13 mouse cellular contexts compared by ENCODE assay signal in the genomic region with DNA sequence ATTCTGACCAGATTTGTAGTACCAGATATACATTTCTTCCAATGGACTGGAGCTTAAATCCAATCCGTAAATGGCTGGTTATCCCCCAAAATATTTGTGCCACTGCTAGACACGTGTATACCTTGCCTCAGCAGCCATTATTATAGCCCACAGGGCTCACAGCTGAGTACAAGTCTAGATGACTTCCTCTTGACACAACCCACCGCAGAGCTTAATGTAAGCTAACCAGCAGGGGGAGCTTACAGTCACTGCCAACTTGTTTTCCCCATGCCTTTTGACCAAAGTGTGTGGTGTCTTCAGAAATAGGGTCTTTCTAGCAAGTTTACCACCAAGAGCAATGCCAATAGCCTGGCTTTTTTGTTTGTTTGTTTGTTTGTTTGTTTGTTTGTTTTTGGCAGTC.
DNase-seq lines count a peak whose midpoint lies in the region; ATAC-seq and TF ChIP-seq lines count a peak whose summit lies in the region.
"Had no signal": no experiment of that assay in that cellular context is flagged by ENCODE, and none has a peak within 500 bp of the region (broad histone marks: within the 10 kb centered on the region; RNA-seq: fewer than 3 reads in every experiment).

No protein-coding gene starts in this region.

- H3K4me1 ChIP-seq in hindbrain, postnatal 0 days (ENCODE audit: insufficient read depth, low read length) = no peaks in the 10 kb centered on the region
- 0 out of 2 replicates have a peak, but pooled peaks cover 4% of the 10 kb centered on the region for H3K4me1 ChIP-seq in hindbrain, embryonic 14.5 days (replicated peaks; ENCODE audit: control insufficient read depth, insufficient read depth, low read length)
- H3K4me1 ChIP-seq in midbrain, embryonic 14.5 days (ENCODE audit: control insufficient read depth, insufficient read depth, low read length) = no peaks in the 10 kb centered on the region
- peaks cover 10% of the 10 kb centered on the region for H3K4me1 ChIP-seq in midbrain, embryonic 13.5 days (replicated peaks)
- H3K4me1 ChIP-seq in limb, embryonic 14.5 days (ENCODE audit: control insufficient read depth, insufficient read depth, low read length) = no peaks in the 10 kb centered on the region
- H3K4me1 ChIP-seq: liver, embryonic 13.5 days had no signal

- no peaks in the 10 kb centered on the region for H3K27me3 ChIP-seq in hindbrain, postnatal 0 days (ENCODE audit: insufficient read depth, low read length)
- no peaks in the 10 kb centered on the region for H3K27me3 ChIP-seq in hindbrain, embryonic 14.5 days (ENCODE audit: control insufficient read depth, insufficient read depth, low read length)
- no peaks in the 10 kb centered on the region for H3K27me3 ChIP-seq in midbrain, embryonic 14.5 days (ENCODE audit: control insufficient read depth, insufficient read depth, low read length)
- H3K27me3 ChIP-seq in midbrain, embryonic 13.5 days = no peaks in the 10 kb centered on the region
- H3K27me3 ChIP-seq in limb, embryonic 14.5 days (ENCODE audit: control insufficient read depth, insufficient read depth, low read length) = no peaks in the 10 kb centered on the region
- H3K27me3 ChIP-seq: liver, embryonic 13.5 days had no signal

- no peaks in the 10 kb centered on the region for H3K9me3 ChIP-seq in hindbrain, postnatal 0 days (ENCODE audit: low read length)
- H3K9me3 ChIP-seq in hindbrain, embryonic 14.5 days (ENCODE audit: control insufficient read depth, low read length) = no peaks in the 10 kb centered on the region
- no peaks in the 10 kb centered on the region for H3K9me3 ChIP-seq in midbrain, embryonic 14.5 days (ENCODE audit: control insufficient read depth, low read length)
- H3K9me3 ChIP-seq in midbrain, embryonic 13.5 days = no peaks in the 10 kb centered on the region
- no peaks in the 10 kb centered on the region for H3K9me3 ChIP-seq in limb, embryonic 14.5 days (ENCODE audit: control insufficient read depth, low read length)
- H3K9me3 ChIP-seq: liver, embryonic 13.5 days had no signal

- no peak overlapping the region for H3K9ac ChIP-seq in hindbrain, postnatal 0 days (replicated peaks; ENCODE audit: low read length)
- H3K9ac ChIP-seq in hindbrain, embryonic 14.5 days = no peak overlapping the region
- no peak overlapping the region for H3K9ac ChIP-seq in midbrain, embryonic 14.5 days (replicated peaks; ENCODE audit: low read length)
- H3K9ac ChIP-seq in midbrain, embryonic 13.5 days (replicated peaks) = no peak overlapping the region
- H3K9ac ChIP-seq in limb, embryonic 14.5 days (ENCODE audit: low read depth, low read length, severe bottlenecking) = no peak overlapping the region
- H3K9ac ChIP-seq: liver, embryonic 13.5 days had no signal

- no peaks in the 10 kb centered on the region for H3K36me3 ChIP-seq in hindbrain, postnatal 0 days (ENCODE audit: insufficient read depth, low read length)
- no peaks in the 10 kb centered on the region for H3K36me3 ChIP-seq in hindbrain, embryonic 14.5 days (replicated peaks; ENCODE audit: control insufficient read depth, insufficient read depth)
- H3K36me3 ChIP-seq in midbrain, embryonic 14.5 days (ENCODE audit: control insufficient read depth, insufficient read depth, low read length) = no peaks in the 10 kb centered on the region
- H3K36me3 ChIP-seq in midbrain, embryonic 13.5 days = no peaks in the 10 kb centered on the region
- no peaks in the 10 kb centered on the region for H3K36me3 ChIP-seq in limb, embryonic 14.5 days (ENCODE audit: control insufficient read depth, insufficient read depth, low read length)
- H3K36me3 ChIP-seq: liver, embryonic 13.5 days had no signal

- no peak overlapping the region for H3K27ac ChIP-seq in hindbrain, postnatal 0 days
- no peak overlapping the region for H3K27ac ChIP-seq in hindbrain, embryonic 14.5 days
- H3K27ac ChIP-seq in midbrain, embryonic 14.5 days (replicated peaks; ENCODE audit: low read depth, low read length) = no peak overlapping the region
- no peak overlapping the region for H3K27ac ChIP-seq in midbrain, embryonic 13.5 days
- H3K27ac ChIP-seq in limb, embryonic 14.5 days (replicated peaks; ENCODE audit: low read depth, low read length) = no peak overlapping the region
- H3K27ac ChIP-seq: liver, embryonic 13.5 days had no signal

- no peak for ATAC-seq in hindbrain, postnatal 0 days
- no peak for ATAC-seq in hindbrain, embryonic 14.5 days (ENCODE audit: low FRiP score)
- ATAC-seq in midbrain, embryonic 14.5 days (ENCODE audit: low FRiP score, low TSS enrichment) = no peak
- no peak for ATAC-seq in midbrain, embryonic 13.5 days
- ATAC-seq in limb, embryonic 14.5 days (ENCODE audit: low FRiP score, low read depth) = no peak

- peak; percentile 68 for TF ChIP-seq CTCF in hindbrain, postnatal 0 days (IDR thresholded peaks at IDR 0.05; ENCODE audit: low read depth)

- WGBS in hindbrain, postnatal 0 days = 57% methylated on average over 3 of the region's 3 CpGs
- WGBS in hindbrain, embryonic 14.5 days = 58% methylated on average over 3 of the region's 3 CpGs
- WGBS in midbrain, embryonic 14.5 days = 57% methylated on average over 3 of the region's 3 CpGs
- WGBS in midbrain, embryonic 13.5 days = 56% methylated on average over 3 of the region's 3 CpGs
- 60% methylated on average over 3 of the region's 3 CpGs for WGBS in limb, embryonic 14.5 days

- H3K4me3 ChIP-seq in hindbrain, postnatal 0 days (ENCODE audit: low read length) = no peak overlapping the region
- H3K4me3 ChIP-seq in hindbrain, embryonic 14.5 days (replicated peaks; ENCODE audit: low read length) = no peak overlapping the region
- H3K4me3 ChIP-seq in midbrain, embryonic 14.5 days (replicated peaks; ENCODE audit: low read depth, low read length) = no peak overlapping the region
- H3K4me3 ChIP-seq in midbrain, embryonic 13.5 days (replicated peaks) = no peak overlapping the region
- H3K4me3 ChIP-seq in limb, embryonic 14.5 days (replicated peaks; ENCODE audit: low read length) = no peak overlapping the region
- H3K4me3 ChIP-seq: liver, embryonic 13.5 days; myocyte had no signal

- no peak for TF ChIP-seq POLR2A in limb, embryonic 14.5 days (IDR thresholded peaks at IDR 0.05; ENCODE audit: borderline replicate concordance, extremely low read depth, insufficient read depth, insufficient read length)

- no peak overlapping the region for H3K4me2 ChIP-seq in hindbrain, postnatal 0 days (ENCODE audit: low read depth, low read length)
- H3K4me2 ChIP-seq in hindbrain, embryonic 14.5 days (replicated peaks) = no peak overlapping the region
- no peak overlapping the region for H3K4me2 ChIP-seq in midbrain, embryonic 14.5 days (ENCODE audit: low read length)
- H3K4me2 ChIP-seq in midbrain, embryonic 13.5 days (replicated peaks) = no peak overlapping the region
- H3K4me2 ChIP-seq in limb, embryonic 14.5 days (replicated peaks; ENCODE audit: low read depth, low read length, severe bottlenecking) = no peak overlapping the region
- H3K4me2 ChIP-seq: liver, embryonic 13.5 days had no signal

- DNase-seq in adrenal gland, postnatal 10 days = peak; percentile 5
- DNase-seq in adrenal gland, postnatal 25 days = no peak
- peak; percentile 39 for DNase-seq in hindbrain, postnatal 0 days (ENCODE audit: low spot score)
- DNase-seq in hindbrain, embryonic 14.5 days (ENCODE audit: low spot score) = no peak
- DNase-seq in midbrain, embryonic 14.5 days = peak; percentile 53
- DNase-seq in limb, embryonic 14.5 days (ENCODE audit: low spot score) = peak; percentile 16
- DNase-seq in yolk sac, embryonic 10.5 days (ENCODE audit: low spot score) = no peak
- DNase-seq: adrenal gland, adult 2 months; heart, adult 11 months; heart, postnatal 4 days; liver, embryonic 13.5 days had no signal

Comparison
In these comparisons a context has a peak if more than half of its experiments do, and no peak if none do; other contexts are left out.
1. DNase-seq: peak in adrenal gland, postnatal 10 days (single experiment), hindbrain, postnatal 0 days (single experiment), midbrain, embryonic 14.5 days (single experiment) and limb, embryonic 14.5 days (single experiment); none in adrenal gland, postnatal 25 days (single experiment), hindbrain, embryonic 14.5 days (single experiment) and yolk sac, embryonic 10.5 days (single experiment).